Mouse (Mus musculus) hindbrain, embryonic 14.5 days (tissue): ENCODE data around the gene Commd7. TPM values are rescaled to one million over a fixed set of nuclear protein-coding genes. Genes with fewer than 3 reads are reported as not detected.

Experiments used
- ATAC-seq: fragments of 200-750 bp; cut with Nextera tagmentation; 2 replicates; pipeline ENCODE4 v1.8.0; 2017; ENCODE audit warnings: moderate number of reproducible peaks, mild to moderate bottlenecking, moderate TSS enrichment, moderate library complexity; ENCODE audit not compliant: low FRiP score
- DNase-seq: peaks from one replicate; pipeline ENCODE4 v3.0.0-alpha.2; 2015; ENCODE audit warnings: low spot score
- H3K27ac ChIP-seq: fragments of 300-500 bp; sonication (generic); 2 replicates; pipeline ENCODE4 v1.5.1; 2014; ENCODE audit warnings: mild to moderate bottlenecking, moderate library complexity
- H3K27me3 ChIP-seq: fragments of 300-500 bp; sonication (generic); 2 replicates; pipeline ENCODE4 v1.6.1; 2014; ENCODE audit warnings: mild to moderate bottlenecking, low read length, mixed read lengths; ENCODE audit not compliant: control insufficient read depth, insufficient read depth
- H3K36me3 ChIP-seq: fragments of 300-500 bp; sonication (generic); replicated peaks from 2 replicates; pipeline ENCODE4 v1.6.1; 2014; ENCODE audit not compliant: control insufficient read depth, insufficient read depth
- H3K4me1 ChIP-seq: fragments of 300-500 bp; sonication (generic); replicated peaks from 2 replicates; pipeline ENCODE4 v1.6.1; 2014; ENCODE audit warnings: antibody characterized with exemption, low read length, mixed read lengths; ENCODE audit not compliant: control insufficient read depth, insufficient read depth
- H3K4me2 ChIP-seq: fragments of 300-500 bp; sonication (generic); replicated peaks from 2 replicates; pipeline ENCODE4 v1.6.1; 2014; ENCODE audit warnings: mild to moderate bottlenecking, moderate library complexity
- H3K4me3 ChIP-seq: fragments of 300-500 bp; sonication (generic); replicated peaks from 2 replicates; pipeline ENCODE4 v1.5.1; 2014; ENCODE audit warnings: mild to moderate bottlenecking, low read length
- H3K9ac ChIP-seq: fragments of 300-500 bp; sonication (generic); 2 replicates; pipeline ENCODE4 v1.6.1; 2014
- H3K9me3 ChIP-seq: fragments of 300-500 bp; sonication (generic); 2 replicates; pipeline ENCODE4 v1.6.1; 2016; ENCODE audit warnings: low read length; ENCODE audit not compliant: control insufficient read depth
- WGBS: fragments of 180-500 bp; shearing (Covaris S2); extraction: QIAGEN DNeasy Blood & Tissue Kit; methylation state at CpG from one replicate; pipeline ENCODE4 v1.1.7; 2014; 5-methylcytosine and 5-hydroxymethylcytosine counted together
- polyA plus RNA-seq: library from polyadenylated mRNA; unstranded; fragments of >200 nt; fragmentation: Nextera tagmentation; extraction: Ambion mirVana; gene quantifications from 2 replicates; pipeline ENCODE4 v1.2.1, GENCODE M21; 2014

Commd7 gene
- polyA plus RNA-seq, 1 experiment from 2014 or later = 78.6 TPM

DNA sequence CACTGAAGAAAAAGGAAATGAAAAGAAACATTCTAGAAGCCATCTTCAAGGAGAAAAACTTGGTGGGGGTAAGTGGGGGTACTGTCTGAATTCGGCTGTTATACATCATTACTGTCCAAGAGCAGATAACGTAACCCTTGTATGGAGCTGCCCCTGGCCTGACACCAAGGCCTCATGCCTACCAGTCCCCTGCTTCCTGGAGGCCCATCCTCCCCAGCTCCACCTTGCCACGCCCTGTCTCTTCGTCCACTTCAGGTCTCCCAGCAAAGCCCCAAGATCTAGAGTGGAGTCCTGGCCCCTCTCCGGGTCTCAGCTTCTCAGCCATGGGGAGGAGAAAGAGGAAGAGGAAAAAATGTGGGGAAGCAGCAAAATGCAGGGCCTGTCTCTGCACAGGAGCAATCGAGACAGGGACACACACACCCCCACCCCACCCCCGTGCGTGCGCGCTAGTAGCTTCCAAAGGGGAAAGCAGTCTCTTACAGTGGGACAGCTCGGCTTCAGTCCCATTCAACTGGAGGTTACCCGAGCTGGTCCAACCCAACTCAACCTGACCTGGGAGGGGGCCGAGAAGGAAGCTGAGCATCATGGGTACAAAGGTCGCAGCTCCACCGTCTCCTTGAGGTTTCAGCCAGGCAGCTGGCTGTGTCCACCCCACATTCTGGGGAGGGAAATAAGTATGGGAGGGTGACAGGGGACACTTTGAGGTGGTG, 49.5 kb downstream of the Commd7 start:
- Histone ChIP-seq H3K4me3 (no peak overlapping the region), H3K9ac (no peak overlapping the region), H3K27ac (no peak overlapping the region), H3K4me1 (no peaks in the 10 kb centered on the region), H3K36me3 (no peaks in the 10 kb centered on the region), H3K4me2 (no peak overlapping the region), H3K27me3 (no peaks in the 10 kb centered on the region), H3K9me3 (no peaks in the 10 kb centered on the region)
- DNase-seq (no peak), ATAC-seq (no peak)
- WGBS = 62% methylated on average over 15 of the region's 15 CpGs

DNA sequence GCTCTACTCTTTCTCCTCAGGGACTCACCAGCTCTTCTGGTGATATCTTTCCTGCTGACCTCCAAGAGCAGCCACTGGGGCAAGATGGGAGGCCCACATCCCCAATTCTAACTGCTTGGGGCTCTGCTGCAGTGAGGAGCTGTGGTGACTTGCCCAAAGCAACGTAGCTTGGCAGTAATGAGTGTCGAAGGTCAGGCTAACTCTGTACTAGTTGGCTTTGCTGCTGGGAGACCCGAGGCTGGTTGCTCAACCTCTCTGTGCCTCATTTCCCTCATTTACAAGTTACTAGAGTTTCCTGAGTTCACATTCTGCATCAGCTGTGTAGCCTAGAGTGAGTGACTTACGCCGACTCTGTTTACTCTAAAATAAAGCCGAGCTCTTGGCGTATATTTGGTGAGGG, 51.2 kb downstream of the Commd7 start:
- Histone ChIP-seq H3K27ac (no peak overlapping the region), H3K4me2 (no peak overlapping the region), H3K27me3 (no peaks in the 10 kb centered on the region), H3K4me3 (no peak overlapping the region), H3K36me3 (no peaks in the 10 kb centered on the region), H3K9me3 (no peaks in the 10 kb centered on the region), H3K9ac (no peak overlapping the region), H3K4me1 (no peaks in the 10 kb centered on the region)
- ATAC-seq (no peak), DNase-seq (no peak)
- 90% methylated on average over 7 of the region's 7 CpGs for WGBS

DNA sequence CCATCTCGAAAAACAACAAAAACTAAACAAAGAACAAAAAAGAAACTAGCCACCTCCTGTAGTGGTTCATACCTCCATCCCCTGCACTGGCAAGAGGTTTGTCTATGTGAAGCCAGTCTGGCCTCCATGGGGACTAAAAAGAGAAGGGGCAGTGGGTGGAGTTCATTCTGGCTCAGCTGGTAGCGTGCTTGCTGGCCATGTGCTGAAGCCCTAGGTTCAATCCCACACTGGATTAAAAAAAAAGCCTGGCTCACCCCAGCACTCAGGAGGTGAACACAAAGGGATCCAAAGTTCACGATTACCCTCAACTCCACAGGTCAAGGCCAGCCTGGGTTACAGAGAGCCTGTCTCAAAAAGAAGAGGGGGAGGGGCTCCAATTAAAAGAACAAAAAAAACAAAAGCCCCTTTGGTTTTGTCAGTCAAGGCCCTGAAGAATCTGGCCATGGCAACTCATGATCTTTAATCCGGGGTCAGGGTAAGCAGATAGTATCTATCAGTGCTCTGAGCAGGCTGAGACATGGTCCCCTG, 52.1 kb downstream of the Commd7 start:
- no peak for DNase-seq
- Histone ChIP-seq H3K4me3 (no peak overlapping the region), H3K4me2 (no peak overlapping the region), H3K9ac (no peak overlapping the region), H3K27ac (no peak overlapping the region), H3K36me3 (no peaks in the 10 kb centered on the region), H3K27me3 (no peaks in the 10 kb centered on the region), H3K4me1 (no peaks in the 10 kb centered on the region), H3K9me3 (no peaks in the 10 kb centered on the region)
- no peak for ATAC-seq
- WGBS = 54% methylated on average over 4 of the region's 4 CpGs

DNA sequence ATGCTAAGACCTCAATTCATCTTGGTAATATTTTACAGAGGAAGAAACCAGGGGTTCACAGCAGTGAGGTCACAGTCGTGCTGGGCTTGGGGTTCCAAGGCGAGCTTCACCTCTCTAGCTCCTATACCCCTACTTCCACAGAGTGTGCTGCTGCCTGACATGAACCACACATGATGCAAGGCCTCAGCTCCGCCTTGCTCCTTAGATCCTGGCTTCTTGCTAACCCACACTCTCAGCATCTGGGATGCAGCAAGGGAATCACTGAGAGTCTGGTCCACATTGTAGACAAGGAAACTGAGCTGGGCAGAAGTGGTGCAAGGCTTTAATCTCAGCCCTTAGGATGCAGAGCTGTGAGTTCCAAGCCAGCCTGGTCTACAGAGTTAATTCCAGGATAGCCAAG, 52.5 kb downstream of the Commd7 start:
- Histone ChIP-seq H3K27me3 (no peaks in the 10 kb centered on the region), H3K4me2 (no peak overlapping the region), H3K36me3 (no peaks in the 10 kb centered on the region), H3K9ac (no peak overlapping the region), H3K4me1 (no peaks in the 10 kb centered on the region), H3K4me3 (no peak overlapping the region), H3K27ac (no peak overlapping the region), H3K9me3 (no peaks in the 10 kb centered on the region)
- DNase-seq = no peak
- 94% methylated on average over 3 of the region's 3 CpGs for WGBS
- no peak for ATAC-seq

DNA sequence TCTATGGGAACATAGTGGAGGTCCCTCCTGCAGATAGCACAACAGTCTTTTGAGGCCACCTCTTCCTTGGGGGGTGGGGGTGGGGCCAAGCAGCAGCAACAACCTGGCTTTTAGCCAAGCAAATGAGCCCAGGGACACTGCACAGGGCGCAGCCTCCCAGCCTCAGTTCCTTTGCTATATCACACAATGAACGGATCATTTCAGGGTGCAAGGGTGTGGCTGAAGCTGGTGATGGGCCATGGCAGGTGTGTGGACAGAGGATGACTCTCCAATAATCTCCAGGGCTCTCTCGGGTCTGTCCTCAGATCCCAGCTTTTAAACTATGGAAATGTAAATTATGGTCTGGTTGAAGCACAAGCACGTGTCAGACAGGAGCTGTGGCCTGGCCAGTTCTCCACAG, 55.5 kb downstream of the Commd7 start:
- H3K27me3 ChIP-seq = no peaks in the 10 kb centered on the region
- ATAC-seq (no peak), DNase-seq (no peak)
- H3K36me3 ChIP-seq = no peaks in the 10 kb centered on the region
- 35% methylated on average over 4 of the region's 4 CpGs for WGBS
- no peaks in the 10 kb centered on the region for H3K9me3 ChIP-seq
- H3K27ac ChIP-seq = no peak overlapping the region
- no peak overlapping the region for H3K9ac ChIP-seq
- no peak overlapping the region for H3K4me3 ChIP-seq
- no peak overlapping the region for H3K4me2 ChIP-seq
- no peaks in the 10 kb centered on the region for H3K4me1 ChIP-seq

DNA sequence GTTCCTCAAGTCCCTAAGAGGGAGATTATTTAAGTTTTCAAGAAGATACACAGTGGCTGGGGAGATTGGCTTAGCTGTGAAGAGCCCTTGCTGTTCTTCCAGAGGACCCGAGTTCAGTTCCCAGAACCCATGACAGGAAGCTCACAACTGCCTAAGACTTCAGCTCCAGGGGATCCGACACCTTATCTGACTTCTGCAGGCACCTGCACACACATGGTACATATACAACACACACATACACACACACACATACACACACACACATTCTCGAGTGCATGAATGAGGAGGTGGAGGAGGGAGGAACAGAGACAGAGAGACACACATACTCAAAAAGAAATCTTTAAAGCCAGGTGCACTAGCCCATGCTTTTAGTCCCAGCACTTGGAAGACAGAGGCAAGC, 56.4 kb downstream of the Commd7 start:
- Histone ChIP-seq H3K4me1 (no peaks in the 10 kb centered on the region), H3K4me2 (no peak overlapping the region), H3K4me3 (no peak overlapping the region), H3K9me3 (no peaks in the 10 kb centered on the region), H3K9ac (no peak overlapping the region), H3K36me3 (no peaks in the 10 kb centered on the region), H3K27ac (no peak overlapping the region), H3K27me3 (no peaks in the 10 kb centered on the region)
- ATAC-seq (no peak), DNase-seq (no peak)
- 81% methylated on average over 3 of the region's 3 CpGs for WGBS

DNA sequence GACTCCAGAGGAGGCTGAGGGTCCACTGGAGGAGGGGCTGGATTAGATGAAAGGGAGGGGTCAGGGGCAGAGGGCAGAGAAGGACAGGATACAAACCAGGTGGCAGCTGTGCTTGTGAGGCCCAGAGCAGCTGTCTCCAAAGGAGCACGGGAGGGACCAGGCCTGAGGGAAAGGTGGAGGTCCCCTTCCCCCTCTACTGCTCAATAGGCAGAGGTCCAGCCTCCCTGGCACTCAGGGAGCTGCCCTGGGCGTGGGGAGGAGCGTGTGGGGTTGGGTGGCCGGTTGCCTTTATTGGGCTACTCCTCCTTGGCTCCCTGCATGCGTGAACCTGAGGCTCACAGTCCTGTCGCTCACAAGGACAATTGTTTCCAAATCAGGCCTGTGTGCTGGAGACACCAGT, 57.0 kb downstream of the Commd7 start:
- H3K4me1 ChIP-seq = no peaks in the 10 kb centered on the region
- 53% methylated on average over 6 of the region's 6 CpGs for WGBS

DNA sequence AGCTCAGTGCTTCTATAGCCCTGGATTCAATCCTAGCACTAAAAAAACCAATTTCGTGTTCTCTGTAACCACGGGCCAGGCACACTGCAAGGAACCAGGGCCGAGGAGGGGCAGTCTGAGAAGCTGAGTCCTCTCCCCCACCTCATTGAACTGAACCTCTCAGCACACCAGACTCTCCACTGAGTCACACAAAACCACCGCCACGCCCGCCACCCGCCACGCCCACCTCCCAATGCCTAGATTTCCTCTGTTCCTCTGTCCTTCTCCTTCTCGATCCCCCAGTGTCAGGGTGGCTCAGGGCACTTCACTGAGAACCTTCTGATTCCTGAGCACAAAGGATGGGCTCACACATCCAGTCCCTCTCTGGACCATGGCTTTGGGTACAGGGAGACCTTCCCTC, 59.5 kb downstream of the Commd7 start:
- no peaks in the 10 kb centered on the region for H3K27me3 ChIP-seq
- DNase-seq = no peak
- H3K27ac ChIP-seq = no peak overlapping the region
- H3K9ac ChIP-seq = no peak overlapping the region
- H3K4me3 ChIP-seq = no peak overlapping the region
- no peaks in the 10 kb centered on the region for H3K9me3 ChIP-seq
- no peak for ATAC-seq
- 87% methylated on average over 9 of the region's 9 CpGs for WGBS
- H3K36me3 ChIP-seq = no peaks in the 10 kb centered on the region
- H3K4me2 ChIP-seq = no peak overlapping the region
- H3K4me1 ChIP-seq = no peaks in the 10 kb centered on the region

More for the DNA sequence above, 57.0 kb downstream of the Commd7 start:
- H3K36me3 ChIP-seq = no peaks in the 10 kb centered on the region
- no peak overlapping the region for H3K4me3 ChIP-seq
- H3K27me3 ChIP-seq = no peaks in the 10 kb centered on the region
- no peak for ATAC-seq
- no peak overlapping the region for H3K9ac ChIP-seq
- H3K4me2 ChIP-seq = no peak overlapping the region
- H3K9me3 ChIP-seq = no peaks in the 10 kb centered on the region
- no peak for DNase-seq
- no peak overlapping the region for H3K27ac ChIP-seq

DNA sequence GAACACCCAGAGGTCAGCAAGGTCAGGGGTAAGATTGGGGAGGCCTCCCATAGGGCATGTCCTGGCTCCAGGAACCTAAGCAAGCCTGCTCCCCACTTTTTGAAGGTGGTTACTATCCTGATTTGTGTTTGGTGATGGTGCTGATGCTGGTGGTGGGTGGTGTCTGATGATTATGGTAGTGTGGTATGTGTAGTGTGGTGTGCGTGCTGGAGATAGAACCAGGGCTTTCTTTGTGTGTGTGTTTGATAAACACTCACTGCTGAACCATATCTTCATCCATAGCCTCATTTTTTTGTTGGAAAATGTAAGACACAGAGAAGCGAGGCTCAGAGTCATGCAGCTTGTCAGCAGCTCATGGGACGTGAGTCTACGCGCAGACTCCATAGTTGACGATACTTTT, 64.0 kb downstream of the Commd7 start:
- WGBS = 93% methylated on average over 6 of the region's 6 CpGs
- no peak for DNase-seq
- Histone ChIP-seq H3K36me3 (no peaks in the 10 kb centered on the region), H3K9ac (no peak overlapping the region), H3K4me3 (no peak overlapping the region), H3K27ac (no peak overlapping the region), H3K4me2 (no peak overlapping the region), H3K27me3 (no peaks in the 10 kb centered on the region), H3K4me1 (no peaks in the 10 kb centered on the region), H3K9me3 (no peaks in the 10 kb centered on the region)
- no peak for ATAC-seq

DNA sequence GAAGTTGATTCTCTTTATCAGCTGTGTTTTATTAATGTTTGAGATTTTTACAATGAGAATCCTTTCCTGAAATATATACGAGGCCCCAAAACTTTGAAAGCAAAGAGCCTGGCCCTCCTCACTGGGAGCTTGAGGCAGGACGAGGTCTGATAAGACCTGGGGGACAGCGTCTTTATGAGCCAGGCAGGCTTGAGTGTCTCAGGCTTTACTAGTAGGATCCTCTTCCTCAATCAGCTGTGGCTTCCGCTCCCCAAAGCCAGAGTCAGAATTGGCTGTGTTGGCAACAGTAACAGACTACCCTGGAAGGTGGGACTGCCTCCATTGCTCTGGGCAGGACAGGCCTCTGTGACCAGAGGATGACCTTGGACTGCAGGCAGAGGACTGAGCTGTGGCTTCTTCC, 64.6 kb downstream of the Commd7 start:
- 81% methylated on average over 4 of the region's 4 CpGs for WGBS
- Histone ChIP-seq H3K9ac (no peak overlapping the region), H3K9me3 (no peaks in the 10 kb centered on the region), H3K4me3 (no peak overlapping the region), H3K27ac (no peak overlapping the region), H3K27me3 (no peaks in the 10 kb centered on the region), H3K36me3 (no peaks in the 10 kb centered on the region), H3K4me1 (no peaks in the 10 kb centered on the region), H3K4me2 (no peak overlapping the region)
- DNase-seq (no peak), ATAC-seq (no peak)
